Mouse (Mus musculus) stomach, embryonic 16.5 days (tissue): Measurements from ENCODE around the gene Tectb. TPM values are rescaled to one million over a fixed set of nuclear protein-coding genes. Genes with fewer than 3 reads are reported as not detected.

Source experiments
- ATAC-seq: fragments of 200-750 bp; cut with Nextera tagmentation; 2 replicates; pipeline ENCODE4 v1.8.0; 2017; ENCODE audit warnings: moderate number of reproducible peaks, moderate TSS enrichment; ENCODE audit not compliant: insufficient read depth, low FRiP score
- H3K27ac ChIP-seq: fragments of 300-500 bp; sonication (generic); 2 replicates; pipeline ENCODE4 v1.5.1; 2014; ENCODE audit warnings: low read length
- H3K27me3 ChIP-seq: fragments of 300-500 bp; sonication (generic); 2 replicates; pipeline ENCODE4 v1.6.1; 2014; ENCODE audit warnings: low read length, control low read depth, mixed read lengths; ENCODE audit not compliant: control insufficient read depth, insufficient read depth
- H3K36me3 ChIP-seq: fragments of 300-500 bp; sonication (generic); 2 replicates; pipeline ENCODE4 v1.6.1; 2014; ENCODE audit warnings: low read length; ENCODE audit not compliant: control insufficient read depth, insufficient read depth
- H3K4me1 ChIP-seq: fragments of 300-500 bp; sonication (generic); 2 replicates; pipeline ENCODE4 v1.6.1; 2014; ENCODE audit warnings: low read length, control low read depth, mixed read lengths; ENCODE audit not compliant: control insufficient read depth, insufficient read depth
- H3K4me2 ChIP-seq: fragments of 300-500 bp; sonication (generic); 2 replicates; pipeline ENCODE4 v1.6.1; 2014; ENCODE audit warnings: low read depth, low read length, mixed read lengths
- H3K4me3 ChIP-seq: fragments of 300-500 bp; sonication (generic); replicated peaks from 2 replicates; pipeline ENCODE4 v1.5.1; 2014; ENCODE audit warnings: mild to moderate bottlenecking, low read length
- H3K9ac ChIP-seq: fragments of 300-500 bp; sonication (generic); 2 replicates; pipeline ENCODE4 v1.6.1; 2014; ENCODE audit warnings: low read length
- H3K9me3 ChIP-seq: fragments of 300-500 bp; sonication (generic); replicated peaks from 2 replicates; pipeline ENCODE4 v1.6.1; 2016; ENCODE audit warnings: low read length, control low read depth; ENCODE audit not compliant: control insufficient read depth
- WGBS: fragments of 180-500 bp; shearing (Covaris S2); extraction: QIAGEN DNeasy Blood & Tissue Kit; methylation state at CpG from one replicate; pipeline ENCODE4 v1.1.7; 2014; 5-methylcytosine and 5-hydroxymethylcytosine counted together
- polyA plus RNA-seq: library from polyadenylated mRNA; unstranded; fragments of >200 nt; fragmentation: Nextera tagmentation; extraction: Ambion mirVana; gene quantifications from 2 replicates; pipeline ENCODE4 v1.2.1, GENCODE M21; 2015

Tectb gene
- 0.13 and 0.14 TPM in 2 replicates for polyA plus RNA-seq

- Histone ChIP-seq H3K4me3 (no peak within 1 kb of the TSS), H3K9ac (no peak within 1 kb of the TSS), H3K4me1 (no peaks in the 10 kb centered on the region), H3K27ac (no peak within 1 kb of the TSS), H3K9me3 (no peaks in the 10 kb centered on the region), H3K27me3 (no peaks in the 10 kb centered on the region), H3K36me3 (no peaks in the 10 kb centered on the region), H3K4me2 (no peak within 1 kb of the TSS)
- ATAC-seq = no peak
- 77% methylated on average over 5 of the region's 5 CpGs for WGBS
Observed at GRCm38 (mm10) chr19:55180433-55180832, at the start of gene Tectb. Gene Tectb, plus strand, starts transcription at chr19:55180733.

DNA sequence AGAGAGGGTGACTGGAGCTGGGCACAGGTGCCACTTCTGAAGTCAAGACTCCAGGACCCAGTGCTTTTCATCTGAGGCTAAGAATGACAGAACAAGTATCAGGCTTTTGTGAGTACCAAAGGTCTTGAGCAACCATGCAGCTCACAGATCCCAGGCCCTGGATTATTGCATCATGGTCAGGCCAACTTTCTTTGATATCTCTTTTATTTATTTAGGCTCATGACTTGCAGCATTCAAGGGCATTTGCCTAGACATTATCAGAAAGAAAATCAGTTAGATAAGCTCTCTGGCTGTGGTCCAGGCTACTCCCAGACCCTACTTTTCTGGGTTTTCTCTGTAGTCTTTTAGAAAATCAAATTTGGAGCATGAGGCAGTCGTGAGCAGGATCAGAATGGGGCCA, 48.8 kb upstream of the Tectb start:
- WGBS = 41% methylated on average over 1 of the region's 1 CpGs
- H3K36me3 ChIP-seq = no peaks in the 10 kb centered on the region
- ATAC-seq = no peak
- no peaks in the 10 kb centered on the region for H3K27me3 ChIP-seq
- no peak overlapping the region for H3K27ac ChIP-seq
- H3K4me3 ChIP-seq = no peak overlapping the region
- no peak overlapping the region for H3K4me2 ChIP-seq
- no peaks in the 10 kb centered on the region for H3K9me3 ChIP-seq
- 0 out of 2 replicates have a peak, but pooled peaks cover 2% of the 10 kb centered on the region for H3K4me1 ChIP-seq
- no peak overlapping the region for H3K9ac ChIP-seq

DNA sequence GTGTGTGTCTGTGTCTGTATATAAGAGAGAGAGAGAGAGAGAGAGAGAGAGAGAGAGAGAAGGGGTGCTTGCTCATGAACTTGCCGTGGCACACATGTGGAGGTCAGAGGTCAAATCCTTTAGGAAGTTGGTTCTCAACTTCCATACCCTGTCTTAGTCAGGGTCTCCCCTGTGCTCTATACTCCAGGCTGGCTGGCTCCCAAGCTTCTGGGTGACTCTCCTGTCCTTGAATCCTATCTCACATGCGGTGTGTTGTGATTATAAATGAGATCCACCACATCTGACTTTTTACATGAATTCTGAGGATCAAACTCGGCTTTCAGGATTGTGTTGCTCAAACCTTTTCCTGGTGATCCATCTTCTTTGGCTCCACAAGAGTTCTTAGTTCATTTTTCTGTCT, 48.1 kb upstream of the Tectb start:
- no peak overlapping the region for H3K4me3 ChIP-seq
- H3K36me3 ChIP-seq = no peaks in the 10 kb centered on the region
- H3K4me1 ChIP-seq = 0 out of 2 replicates have a peak, but pooled peaks cover 4% of the 10 kb centered on the region
- ATAC-seq = no peak
- no peaks in the 10 kb centered on the region for H3K27me3 ChIP-seq
- H3K4me2 ChIP-seq = no peak overlapping the region
- H3K27ac ChIP-seq = no peak overlapping the region
- no peaks in the 10 kb centered on the region for H3K9me3 ChIP-seq
- 72% methylated on average over 3 of the region's 3 CpGs for WGBS
- H3K9ac ChIP-seq = no peak overlapping the region

GRCm38 (mm10) chr19:55134521-55134920, 46.0 kb upstream of the Tectb start:
- Histone ChIP-seq H3K4me1 (peaks cover 7% of the 10 kb centered on the region; the same call in 1 of the 2 replicates), H3K4me2 (no peak overlapping the region), H3K27ac (no peak overlapping the region), H3K27me3 (no peaks in the 10 kb centered on the region), H3K9me3 (no peaks in the 10 kb centered on the region), H3K36me3 (no peaks in the 10 kb centered on the region), H3K9ac (no peak overlapping the region), H3K4me3 (no peak overlapping the region)
- 71% methylated on average over 9 of the region's 9 CpGs for WGBS
- no peak for ATAC-seq

- WGBS = 85% methylated on average over 3 of the region's 3 CpGs
- H3K4me3 ChIP-seq = no peak overlapping the region
- no peak overlapping the region for H3K27ac ChIP-seq
- no peaks in the 10 kb centered on the region for H3K9me3 ChIP-seq
- H3K9ac ChIP-seq = no peak overlapping the region
- H3K4me1 ChIP-seq = peaks cover 7% of the 10 kb centered on the region; the same call in 1 of the 2 replicates
- ATAC-seq = no peak
- H3K4me2 ChIP-seq = no peak overlapping the region
- H3K36me3 ChIP-seq = no peaks in the 10 kb centered on the region
- H3K27me3 ChIP-seq = no peaks in the 10 kb centered on the region
Observed at GRCm38 (mm10) chr19:55135918-55136317, 44.6 kb upstream of the Tectb start.

DNA sequence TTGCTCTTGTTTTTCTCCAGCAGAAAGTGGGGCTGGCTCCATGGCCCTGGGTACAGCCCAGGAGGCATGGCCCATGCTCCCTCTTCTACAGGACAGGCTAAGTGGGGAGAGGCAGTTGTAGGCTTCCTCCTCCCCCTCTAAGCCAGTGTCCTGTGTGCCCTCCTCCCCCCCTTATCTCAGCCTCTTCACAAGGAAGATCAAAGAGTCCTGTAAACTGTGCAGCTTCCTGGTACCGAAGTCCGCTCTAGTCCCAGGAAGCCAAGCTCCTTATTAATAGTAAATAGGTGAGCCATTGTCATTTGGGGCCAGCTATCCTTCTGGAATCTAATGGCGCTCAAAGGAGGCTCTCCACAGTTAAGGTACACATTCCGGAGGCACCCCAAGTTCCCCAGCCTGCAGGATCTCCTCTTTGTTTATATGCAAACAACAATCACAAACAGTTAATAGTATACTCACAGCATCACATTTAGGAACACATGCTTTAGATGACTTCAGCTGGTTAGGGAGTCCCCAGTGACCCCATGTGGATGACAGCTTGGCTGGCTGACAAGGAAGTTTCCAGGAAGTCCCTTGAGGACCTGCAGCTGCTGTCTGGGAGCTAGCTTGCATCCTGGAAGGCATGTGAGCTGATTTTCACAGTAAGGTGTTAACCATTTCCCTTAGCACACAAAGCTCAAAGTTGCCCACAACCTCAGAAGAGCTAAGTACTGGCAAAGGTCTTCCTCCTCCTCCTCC, 43.7 kb upstream of the Tectb start:
- Histone ChIP-seq H3K36me3 (no peaks in the 10 kb centered on the region), H3K9me3 (no peaks in the 10 kb centered on the region), H3K4me3 (no peak overlapping the region), H3K27me3 (no peaks in the 10 kb centered on the region), H3K4me1 (peaks cover 7% of the 10 kb centered on the region; the same call in 1 of the 2 replicates), H3K4me2 (no peak overlapping the region), H3K27ac (no peak overlapping the region), H3K9ac (no peak overlapping the region)
- 37% methylated on average over 4 of the region's 4 CpGs for WGBS
- ATAC-seq = peak; percentile 48; the same call in 1 of the 2 replicates

DNA sequence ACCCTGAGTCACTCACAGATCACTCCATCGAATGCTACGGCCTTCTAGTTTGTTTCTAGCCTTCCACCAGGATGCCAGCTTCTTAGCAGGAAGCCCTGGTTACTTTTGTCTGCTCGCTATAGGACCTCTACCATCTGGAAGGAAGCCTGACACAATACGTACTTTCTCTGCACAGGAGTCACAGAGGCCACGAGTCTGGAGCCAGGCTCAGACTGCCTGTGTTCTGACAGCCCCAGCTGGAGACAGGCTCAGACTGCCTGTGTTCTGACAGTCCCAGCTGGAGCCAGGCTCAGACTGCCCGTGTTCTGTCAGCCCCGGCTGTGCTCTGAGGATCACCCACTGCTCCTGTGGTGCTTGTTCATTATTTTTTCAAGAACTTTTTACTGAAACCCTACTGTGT, 42.6 kb upstream of the Tectb start:
- no peak overlapping the region for H3K27ac ChIP-seq
- H3K4me1 ChIP-seq = peaks cover 7% of the 10 kb centered on the region; the same call in 1 of the 2 replicates
- 41% methylated on average over 7 of the region's 7 CpGs for WGBS
- H3K4me3 ChIP-seq = no peak overlapping the region
- H3K27me3 ChIP-seq = no peaks in the 10 kb centered on the region
- peak; percentile 83 for ATAC-seq
- no peaks in the 10 kb centered on the region for H3K36me3 ChIP-seq
- no peaks in the 10 kb centered on the region for H3K9me3 ChIP-seq
- no peak overlapping the region for H3K9ac ChIP-seq
- no peak overlapping the region for H3K4me2 ChIP-seq

DNA sequence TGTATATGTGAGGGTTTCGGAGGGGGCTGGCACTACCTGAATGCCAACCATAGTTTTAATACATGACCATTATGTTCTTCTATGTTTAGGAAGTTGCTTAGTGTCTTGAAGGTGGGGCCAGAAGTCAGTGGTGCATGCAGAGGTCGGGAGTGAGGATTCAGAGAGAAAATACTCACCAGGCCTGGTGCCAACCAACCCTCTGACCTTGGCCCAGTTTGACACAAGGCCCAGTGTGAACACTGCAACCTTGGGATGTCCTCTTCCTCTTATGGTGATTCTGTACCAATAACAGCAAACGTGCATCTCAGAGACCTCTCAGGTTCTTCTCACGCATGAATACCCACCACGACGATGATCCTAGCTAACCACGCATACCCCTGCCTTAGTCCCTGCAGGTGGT, 42.0 kb upstream of the Tectb start:
- Histone ChIP-seq H3K4me1 (peaks cover 7% of the 10 kb centered on the region; the same call in 1 of the 2 replicates), H3K27me3 (no peaks in the 10 kb centered on the region), H3K9me3 (no peaks in the 10 kb centered on the region), H3K4me2 (no peak overlapping the region), H3K9ac (no peak overlapping the region), H3K27ac (no peak overlapping the region), H3K4me3 (no peak overlapping the region), H3K36me3 (no peaks in the 10 kb centered on the region)
- WGBS = 84% methylated on average over 7 of the region's 7 CpGs
- ATAC-seq = no peak

GRCm38 (mm10) chr19:55139301-55139700, 41.2 kb upstream of the Tectb start:
- Histone ChIP-seq H3K27ac (no peak overlapping the region), H3K9ac (no peak overlapping the region), H3K4me1 (peaks cover 7% of the 10 kb centered on the region; the same call in 1 of the 2 replicates), H3K27me3 (no peaks in the 10 kb centered on the region), H3K36me3 (no peaks in the 10 kb centered on the region), H3K4me3 (no peak overlapping the region), H3K4me2 (no peak overlapping the region), H3K9me3 (no peaks in the 10 kb centered on the region)
- no peak for ATAC-seq
- WGBS = 76% methylated on average over 7 of the region's 7 CpGs
